Mouse (Mus musculus) testis, adult 2 months (tissue): Measurements from ENCODE around the gene Tec.

Experiments
- CTCF ChIP-seq: fragments of 200-500 bp; IDR thresholded peaks from 2 replicates; pipeline ENCODE4 v1.5.1; 2012; ENCODE audit warnings: low read depth, mild to moderate bottlenecking, inconsistent platforms, low read length, moderate library complexity; ENCODE audit not compliant: control insufficient read depth, insufficient read depth, insufficient replicate concordance
- POLR2A ChIP-seq: fragments of 200-500 bp; IDR thresholded peaks from 2 replicates; pipeline ENCODE4 v1.6.1; 2012; ENCODE audit warnings: low read depth, mild to moderate bottlenecking, inconsistent platforms, low read length, moderate library complexity; ENCODE audit not compliant: control insufficient read depth

- no peak for TF ChIP-seq CTCF
- TF ChIP-seq POLR2A: no peak
Measured at GRCm38 (mm10) chr5:72867036-72867672, 1.1 kb downstream of the Tec start.
